Mouse (Mus musculus) left cerebral cortex, postnatal 14 days (tissue): ENCODE data around the gene Col12a1. TPM values are rescaled to one million over a fixed set of nuclear protein-coding genes. Genes with fewer than 3 reads are reported as not detected.

Experiments
- DNase-seq, 2 experiments: peaks; one replicate each; pipeline ENCODE4 v3.0.0; 2021 to 2022; ENCODE audit warnings: low spot score in 2 of 2, mixed read lengths in 1 of 2
- intact Hi-C: fragments of 180-260 bp; cut with DNase I; formaldehyde crosslinking; loops from one replicate; pipeline ENCODE4 v1.15.1; 2025
- total RNA-seq, 2 experiments: library from RNA; stranded (reverse); gene quantifications; 2 replicates each; pipeline ENCODE4 v1.2.3; 2021

Col12a1 gene
- total RNA-seq, 2 experiments from 2014 or later: 7.0 to 7.8 TPM

DNA sequence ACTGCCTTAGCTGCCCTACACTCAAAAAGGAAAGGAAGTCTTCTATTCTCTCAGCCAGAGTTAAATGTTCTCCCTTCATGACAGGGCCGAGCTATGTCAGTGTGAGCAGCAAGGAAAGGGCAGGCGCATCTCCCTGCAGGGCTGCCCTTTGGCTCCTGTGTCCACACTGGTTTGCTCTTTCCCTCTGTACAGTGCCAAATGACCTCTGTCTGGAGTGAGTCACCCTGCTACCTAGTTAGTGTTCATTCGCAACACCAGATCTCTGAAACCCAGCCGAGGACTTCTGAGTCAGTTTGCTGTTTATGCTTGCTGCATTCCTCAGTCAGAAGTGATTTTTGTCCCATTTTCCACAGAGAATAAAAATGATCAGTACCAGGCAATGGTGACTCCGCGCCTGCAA lies 108.3 kb downstream of the Col12a1 start:
- no peak for DNase-seq
- intact Hi-C loops: no loop called here

DNA sequence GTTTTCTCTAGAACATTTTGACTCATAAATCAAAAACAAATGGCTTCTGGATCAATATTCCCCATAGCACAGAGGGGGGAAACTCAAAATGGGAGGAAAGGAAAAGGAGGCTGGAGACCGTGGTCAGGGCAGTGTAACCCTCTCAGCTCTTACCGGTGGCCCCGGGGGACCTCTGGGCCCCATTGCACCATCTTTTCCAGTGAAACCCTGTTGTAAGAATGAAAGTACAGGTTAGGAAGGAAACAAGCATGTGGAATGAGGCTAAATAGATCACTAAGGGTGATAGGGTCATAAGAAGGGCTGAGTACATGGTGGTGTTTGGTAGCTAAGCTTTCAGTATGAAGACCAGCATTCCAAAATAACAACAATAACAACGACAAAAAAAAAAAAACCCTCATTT lies 109.0 kb downstream of the Col12a1 start:
- no peak for DNase-seq
- intact Hi-C loops: no loop called here

DNA sequence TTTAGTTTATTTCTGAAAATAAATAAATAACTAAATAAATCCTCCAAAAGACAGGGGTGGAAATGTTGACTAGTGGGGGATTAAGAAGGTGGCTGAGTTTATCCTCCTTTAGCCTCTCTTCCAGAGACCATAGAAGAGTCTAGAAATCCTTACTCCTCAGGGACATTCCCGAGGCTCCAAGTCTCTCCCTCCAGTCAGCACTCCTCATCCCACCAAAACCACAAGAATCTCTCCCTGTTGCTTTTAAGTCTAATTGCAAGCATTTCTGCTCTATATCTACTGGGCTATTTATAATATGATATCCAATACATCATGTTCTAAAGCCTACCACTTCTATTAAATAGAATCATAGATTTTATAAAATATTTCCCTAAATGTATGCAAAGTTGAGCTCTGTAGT lies 109.8 kb downstream of the Col12a1 start:
- intact Hi-C loops: no loop called here
- DNase-seq: no peak

DNA sequence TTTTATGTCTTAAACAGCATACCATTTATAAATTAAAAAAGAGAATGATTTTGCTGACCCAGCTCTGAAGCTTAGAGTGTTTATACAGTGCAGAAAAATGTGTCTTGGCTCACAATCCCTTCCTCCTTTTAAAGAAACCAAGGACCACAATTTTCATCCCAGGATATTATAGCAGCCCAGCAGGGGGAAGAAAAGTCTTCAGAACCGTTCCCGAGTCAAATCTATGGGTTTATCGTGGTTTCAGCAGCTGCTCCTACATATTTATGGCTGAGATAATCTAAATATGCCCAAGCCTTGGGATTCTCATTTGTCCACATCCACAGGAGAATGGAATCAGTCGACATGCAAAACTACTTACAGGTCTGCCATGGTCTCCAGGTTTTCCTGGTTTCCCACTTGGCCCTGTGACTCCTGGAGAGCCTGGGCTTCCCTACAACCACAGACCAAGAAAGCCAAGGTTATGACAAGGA lies 110.5 kb downstream of the Col12a1 start:
- DNase-seq: peak in 1 of 2 experiments; percentile 37
- intact Hi-C loops: no loop called here

DNA sequence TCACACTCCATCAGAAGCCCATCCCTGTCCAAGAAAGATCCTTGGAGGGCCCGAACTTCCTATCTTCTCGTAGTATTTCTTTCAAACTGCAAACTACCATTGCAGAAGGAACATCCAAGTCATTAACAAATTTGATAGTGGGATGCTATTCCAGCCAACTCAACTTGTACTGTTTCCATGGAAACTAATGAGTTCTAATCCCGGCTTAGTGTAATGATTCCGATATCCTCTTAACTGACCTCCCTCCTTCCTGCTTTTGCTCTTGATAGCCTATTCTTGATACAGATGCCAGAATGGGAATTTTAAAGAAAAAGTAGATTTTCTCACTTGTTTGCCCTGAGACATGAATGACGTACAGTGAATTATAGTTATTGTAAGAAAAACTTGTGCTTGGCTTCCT lies 112.5 kb downstream of the Col12a1 start:
- intact Hi-C loops: no loop called here
- DNase-seq: no peak

DNA sequence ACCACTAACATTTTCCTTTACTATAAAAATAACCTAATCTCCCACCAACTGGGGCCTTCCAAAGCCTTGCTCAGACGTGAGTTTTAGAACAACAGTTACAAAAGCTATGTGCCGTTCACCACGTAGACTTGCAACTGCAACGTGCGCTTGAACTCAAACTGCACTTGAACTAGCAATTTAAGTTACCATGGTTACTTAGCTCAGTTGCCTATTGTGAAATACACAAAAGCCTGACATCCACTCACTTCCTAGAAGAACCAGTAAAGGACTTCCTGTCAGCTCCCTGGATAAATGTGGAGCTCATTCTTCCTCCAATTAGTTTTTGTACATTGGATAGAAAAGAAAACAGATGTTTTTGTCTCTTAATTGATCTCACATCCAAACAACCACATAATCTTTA lies 112.9 kb downstream of the Col12a1 start:
- intact Hi-C loops: no loop called here
- no peak for DNase-seq

DNA sequence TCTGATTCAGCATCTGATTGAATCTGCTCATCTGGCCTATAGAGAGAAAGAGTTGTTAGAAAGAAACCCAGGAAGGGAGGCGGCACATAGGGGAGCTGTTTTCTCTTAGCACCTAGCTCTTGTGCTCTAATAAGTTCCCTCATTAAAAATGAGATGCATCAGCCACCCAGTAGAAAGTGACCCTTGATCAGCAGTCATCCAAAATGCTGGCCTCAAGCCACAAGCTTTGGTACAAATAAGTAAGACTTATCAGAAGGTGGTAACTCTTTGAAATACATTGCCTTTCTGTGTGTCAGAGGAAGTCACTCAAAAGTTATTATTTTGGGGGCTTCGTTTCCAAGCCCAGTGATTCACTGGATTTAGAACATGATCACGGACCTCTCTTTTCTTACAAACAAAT lies 114.1 kb downstream of the Col12a1 start:
- DNase-seq: no peak
- intact Hi-C loops: no loop called here

DNA sequence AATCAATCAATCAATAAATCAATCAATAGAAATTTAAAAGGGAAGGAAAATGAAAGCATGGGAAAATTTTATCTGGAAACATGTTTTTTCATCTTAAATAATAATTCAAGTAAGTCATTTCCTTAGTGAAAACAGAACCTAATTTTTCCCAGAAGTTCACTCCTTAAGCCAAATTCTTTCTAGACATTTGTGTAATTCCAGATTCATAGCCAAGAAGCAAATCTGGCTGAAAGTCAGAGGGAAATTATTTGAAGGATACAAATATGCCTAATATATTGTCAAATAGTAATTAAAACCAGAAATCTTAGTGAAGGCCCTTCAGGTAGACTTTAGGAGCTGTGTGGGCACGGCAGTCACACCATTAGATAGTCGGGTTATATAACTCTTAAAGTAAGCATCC lies 115.2 kb downstream of the Col12a1 start:
- DNase-seq: no peak
- intact Hi-C loops: no loop called here

DNA sequence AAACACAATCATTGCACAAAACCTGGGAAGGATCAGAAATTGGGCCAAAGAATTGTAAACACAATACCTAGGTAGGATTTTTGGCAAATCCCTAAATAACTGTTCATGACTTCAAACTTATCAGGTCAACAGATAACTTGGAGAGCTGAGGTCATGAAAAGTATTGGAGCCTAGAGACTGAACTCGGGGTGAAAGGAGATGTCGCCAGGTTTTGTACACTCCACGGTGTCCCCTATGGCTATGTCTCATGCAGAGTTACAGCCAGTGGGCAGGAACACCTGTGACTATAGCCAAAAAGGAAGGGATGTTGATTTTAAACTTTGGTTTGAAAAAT lies 118.4 kb downstream of the Col12a1 start:
- intact Hi-C loops: no loop called here
- DNase-seq: no peak

DNA sequence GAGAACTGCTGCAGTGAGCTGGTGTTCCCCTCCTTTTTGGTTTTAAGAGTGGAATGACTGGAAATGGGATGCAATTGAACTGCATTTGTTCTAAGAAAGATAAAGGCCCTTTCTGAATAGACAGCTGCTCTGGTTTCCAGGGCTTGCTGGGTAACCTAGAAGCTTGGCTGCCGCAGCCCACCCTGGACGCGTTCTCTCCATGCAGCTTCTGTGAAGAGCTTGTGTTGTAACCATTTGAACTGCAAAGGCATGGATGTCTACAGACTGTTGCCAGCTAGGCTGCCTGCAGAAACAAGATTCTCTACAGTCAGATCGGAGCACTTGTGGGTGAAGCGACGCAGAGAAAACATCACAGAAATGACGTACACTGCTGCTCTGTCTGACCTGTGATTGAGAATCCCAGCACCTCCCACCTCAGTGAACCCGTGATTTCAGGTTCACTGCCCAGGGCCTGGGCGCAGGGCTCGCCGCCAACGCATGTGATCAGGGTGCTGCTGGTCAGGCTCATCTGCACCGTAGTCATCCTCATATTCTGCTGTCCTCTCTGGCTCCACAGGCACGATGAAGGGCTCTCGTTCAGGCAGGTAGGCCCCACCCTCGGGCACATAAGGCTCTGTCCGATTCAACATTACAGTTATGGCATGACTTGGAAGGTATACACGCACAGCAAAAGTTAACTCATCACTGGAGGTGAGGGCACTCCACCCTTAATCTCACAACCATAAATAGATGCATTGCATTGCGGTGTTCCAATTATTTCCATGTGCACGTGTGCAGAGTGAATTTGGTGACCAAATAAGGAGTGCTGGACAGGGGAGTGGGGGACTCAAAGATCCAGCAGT lies 119.0 kb downstream of the Col12a1 start:
- peak in 1 of 2 experiments; percentile 3 for DNase-seq
- intact Hi-C loops: no loop called here

DNA sequence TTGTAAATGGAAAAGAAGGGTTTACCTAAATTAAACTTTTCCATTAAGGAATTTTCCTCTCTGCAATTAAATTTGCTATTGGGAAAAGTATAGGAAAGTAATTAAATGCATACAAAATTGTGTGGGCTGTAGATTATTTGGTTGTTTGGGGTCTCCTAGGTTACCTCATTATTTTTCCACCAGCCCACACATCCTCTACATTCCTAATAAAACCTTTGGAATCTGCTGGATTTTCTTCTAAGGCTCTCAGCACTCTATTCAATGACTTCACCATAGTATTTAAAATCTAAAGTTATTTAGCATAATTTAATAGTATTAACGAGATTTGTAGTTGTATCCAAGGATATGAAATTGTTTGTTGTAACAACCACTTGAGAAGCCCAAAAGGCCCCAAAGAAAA lies 120.1 kb downstream of the Col12a1 start:
- no peak for DNase-seq

DNA sequence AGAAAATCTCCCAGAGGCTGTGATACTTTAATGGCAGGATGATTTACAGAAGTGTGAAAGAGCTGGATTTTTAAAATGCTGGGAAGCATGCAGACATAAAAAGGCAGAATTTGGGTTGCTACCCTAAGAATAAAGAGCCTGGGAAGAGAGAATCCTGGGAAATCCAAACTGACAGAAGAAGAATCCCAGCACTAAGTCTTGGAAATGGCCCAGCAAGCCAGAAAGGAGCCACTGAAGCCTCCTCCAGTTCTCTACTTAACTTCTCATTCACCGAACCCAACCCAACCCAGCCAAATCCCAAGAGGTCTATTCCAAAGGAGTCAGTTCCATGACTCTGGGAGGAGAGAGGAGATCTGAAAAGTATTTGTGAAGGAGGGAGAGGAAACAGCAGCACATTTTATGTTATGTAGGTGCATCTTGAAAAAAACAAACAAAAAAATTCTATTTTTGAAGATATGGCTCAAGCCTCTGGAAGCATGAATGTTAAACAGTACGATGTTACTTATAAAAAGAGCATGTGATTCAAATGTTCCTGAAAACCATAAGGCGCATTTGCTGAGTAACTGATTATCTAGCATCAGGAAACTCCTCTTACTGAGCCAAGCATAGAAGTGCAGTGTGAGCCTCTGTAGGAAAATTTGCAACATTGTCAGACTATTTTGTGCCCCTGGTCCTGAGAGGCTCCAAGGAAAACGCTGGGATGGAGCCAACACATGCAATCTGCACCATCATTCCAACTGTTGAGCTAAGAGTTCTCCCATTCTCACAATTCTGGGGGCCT lies 132.0 kb downstream of the Col12a1 start:
- DNase-seq: no peak
- intact Hi-C loops: no loop called here

More for the DNA sequence above, 120.1 kb downstream of the Col12a1 start:
- intact Hi-C loops: no loop called here

DNA sequence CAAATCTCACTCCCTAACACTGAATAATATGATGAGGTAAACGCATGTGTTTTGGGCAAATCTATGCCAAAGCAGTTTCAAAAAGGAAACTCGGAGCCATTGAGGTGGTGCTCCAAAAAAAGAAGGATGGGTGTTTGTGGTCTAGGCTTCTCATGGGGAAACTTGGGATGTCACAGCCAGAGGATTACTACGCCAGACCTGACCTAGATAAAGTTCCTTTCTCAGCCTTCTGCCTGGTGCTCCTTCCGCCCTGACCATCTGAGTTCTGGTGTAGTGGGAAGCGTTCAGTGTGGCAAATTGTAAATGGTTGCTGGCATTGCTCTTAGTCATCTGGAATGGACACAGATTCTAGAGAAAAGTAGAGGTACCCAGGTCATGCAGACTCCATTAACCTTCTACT lies 151.8 kb downstream of the Col12a1 start:
- intact Hi-C loops: no loop called here
- DNase-seq: no peak

DNA sequence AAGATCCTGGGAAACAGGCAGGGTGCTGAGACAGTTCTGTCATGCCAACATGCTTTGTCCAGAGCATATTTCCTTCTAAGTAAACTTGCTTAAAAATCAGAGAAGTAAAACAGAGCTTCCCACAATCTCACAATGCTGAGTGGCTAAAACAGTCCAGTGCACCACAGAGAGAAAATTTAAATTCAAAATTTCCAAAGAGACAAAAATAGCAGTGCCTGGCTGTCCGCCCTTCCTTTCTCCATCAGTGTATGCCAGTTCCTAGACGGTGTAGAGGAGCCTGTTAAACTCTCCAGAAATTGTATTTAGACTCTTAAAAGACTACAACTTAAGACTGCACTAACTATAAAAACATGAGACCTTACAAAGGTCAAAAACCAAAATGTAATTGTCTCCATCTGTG lies 165.3 kb downstream of the Col12a1 start:
- peak; percentile 47 to 56 for DNase-seq
- intact Hi-C loops: no loop called here

Other genes starting within 250 kb of the Col12a1 start
- gene Cox7a2, start 41.0 kb upstream of the Col12a1 start, total RNA-seq: 100 to 1,000 TPM; 412 to 418 TPM
- gene Tmem30a, start 74.7 kb upstream of the Col12a1 start, total RNA-seq: 100 to 1,000 TPM; 234 to 235 TPM